Mouse (Mus musculus) kidney, postnatal 25 days (tissue): ENCODE data around the gene Arhgap30.

Experiments
- DNase-seq, 2 experiments: peaks; one replicate each; pipeline ENCODE4 v3.0.0; 2021; ENCODE audit warnings: mixed read lengths in 2 of 2

The Arhgap30 gene

DNA sequence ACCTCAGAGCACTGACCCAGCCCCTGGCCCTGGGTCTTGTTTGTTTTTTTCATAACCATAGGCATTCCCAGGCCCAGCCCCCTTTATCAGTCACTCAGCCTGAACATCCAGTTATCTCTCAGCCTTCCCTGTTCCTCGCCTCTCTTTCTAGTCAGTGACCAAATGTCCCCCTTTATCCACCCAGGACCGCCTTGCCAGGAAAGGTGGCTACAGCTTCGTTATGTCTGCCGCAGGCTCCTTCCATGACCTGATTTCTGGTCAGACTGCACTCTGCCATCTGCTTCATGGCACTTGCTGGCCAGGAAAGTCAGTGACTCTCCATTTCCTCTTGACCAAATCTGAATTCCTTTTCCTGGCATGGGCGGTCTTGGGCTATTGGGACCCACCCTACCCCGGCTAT lies 10.5 kb upstream of the Arhgap30 start:
- no peak for DNase-seq

DNA sequence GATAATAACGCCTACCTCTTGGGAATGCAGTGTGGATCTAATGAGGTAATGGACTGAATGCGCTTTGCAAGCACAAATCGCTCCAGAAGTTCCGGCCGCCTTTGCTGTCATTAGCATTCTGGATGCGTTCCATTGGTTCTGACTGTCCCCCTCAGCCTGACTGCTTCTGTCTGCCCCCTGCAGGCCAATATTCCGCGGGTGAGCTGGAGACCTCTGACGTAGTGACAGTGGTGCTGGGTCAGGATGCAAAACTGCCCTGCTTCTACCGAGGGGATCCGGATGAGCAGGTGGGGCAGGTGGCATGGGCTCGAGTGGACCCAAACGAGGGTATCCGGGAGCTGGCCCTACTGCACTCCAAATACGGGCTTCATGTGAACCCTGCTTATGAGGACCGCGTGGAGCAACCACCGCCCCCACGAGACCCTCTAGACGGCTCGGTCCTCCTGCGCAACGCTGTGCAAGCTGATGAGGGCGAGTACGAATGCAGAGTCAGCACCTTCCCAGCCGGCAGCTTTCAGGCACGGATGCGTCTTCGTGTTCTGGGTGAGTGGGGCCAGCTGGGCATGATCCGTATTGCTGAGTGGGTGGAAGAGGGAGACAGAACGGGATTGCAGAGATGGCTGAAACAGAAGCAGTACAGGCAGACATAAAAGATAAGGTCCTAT lies 8.7 kb upstream of the Arhgap30 start:
- peak; percentile 84 to 85 for DNase-seq

DNA sequence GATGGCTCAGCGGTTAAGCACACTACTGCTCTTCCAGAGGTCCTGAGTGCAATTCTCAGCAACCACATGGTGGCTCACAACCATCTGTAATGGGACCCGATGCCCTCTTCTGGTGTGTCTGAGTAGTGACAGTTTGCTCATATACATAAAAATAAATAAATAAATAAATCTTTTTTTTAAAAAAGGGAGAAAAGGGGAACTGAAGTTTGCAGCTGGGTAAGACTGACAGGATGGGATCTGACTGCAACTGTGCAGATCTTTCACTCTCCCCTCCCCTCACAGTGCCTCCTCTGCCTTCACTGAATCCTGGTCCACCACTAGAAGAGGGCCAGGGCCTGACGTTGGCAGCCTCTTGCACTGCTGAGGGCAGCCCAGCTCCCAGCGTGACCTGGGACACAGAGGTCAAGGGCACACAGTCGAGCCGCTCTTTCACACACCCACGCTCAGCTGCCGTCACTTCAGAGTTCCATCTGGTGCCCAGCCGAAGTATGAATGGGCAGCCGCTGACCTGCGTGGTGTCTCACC lies 6.6 kb upstream of the Arhgap30 start:
- no peak for DNase-seq

DNA sequence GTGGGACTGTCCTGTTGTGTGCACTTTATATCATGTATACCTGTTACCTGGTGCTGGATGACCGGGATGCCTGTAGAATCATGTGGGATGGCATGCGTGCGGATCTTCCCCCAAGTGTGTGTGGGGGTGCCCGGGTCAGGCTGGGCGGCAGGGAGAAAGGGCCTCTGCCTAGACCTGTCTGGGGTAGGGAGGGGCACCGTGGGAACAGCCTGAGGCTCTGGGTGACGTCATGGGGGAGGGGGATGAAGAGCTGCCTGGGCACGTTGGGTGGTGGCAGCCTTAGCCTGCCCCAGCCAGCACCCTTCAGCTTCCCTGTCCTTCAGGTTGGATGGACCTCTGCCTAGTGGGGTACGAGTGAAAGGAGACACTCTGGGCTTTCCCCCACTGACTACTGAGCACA lies 4.4 kb upstream of the Arhgap30 start:
- no peak for DNase-seq

DNA sequence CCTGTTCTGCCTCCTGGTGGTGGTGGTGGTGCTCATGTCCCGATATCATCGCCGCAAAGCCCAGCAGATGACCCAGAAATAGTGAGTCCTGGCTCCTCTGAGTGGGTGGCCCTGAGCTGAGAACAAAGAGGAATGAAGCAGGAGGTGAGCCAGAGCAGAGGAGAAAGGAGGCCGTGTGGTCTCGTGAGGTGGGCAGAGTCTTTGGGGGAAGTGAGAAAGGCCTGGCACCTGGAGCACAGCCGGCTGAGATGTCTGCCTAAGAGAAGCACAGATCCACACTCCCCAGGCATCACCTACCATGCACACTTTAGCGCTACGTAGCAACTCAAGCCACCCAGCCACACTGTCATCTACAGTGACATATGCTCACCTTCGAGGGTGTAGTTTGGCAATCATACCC lies 3.6 kb upstream of the Arhgap30 start:
- DNase-seq, result no peak

DNA sequence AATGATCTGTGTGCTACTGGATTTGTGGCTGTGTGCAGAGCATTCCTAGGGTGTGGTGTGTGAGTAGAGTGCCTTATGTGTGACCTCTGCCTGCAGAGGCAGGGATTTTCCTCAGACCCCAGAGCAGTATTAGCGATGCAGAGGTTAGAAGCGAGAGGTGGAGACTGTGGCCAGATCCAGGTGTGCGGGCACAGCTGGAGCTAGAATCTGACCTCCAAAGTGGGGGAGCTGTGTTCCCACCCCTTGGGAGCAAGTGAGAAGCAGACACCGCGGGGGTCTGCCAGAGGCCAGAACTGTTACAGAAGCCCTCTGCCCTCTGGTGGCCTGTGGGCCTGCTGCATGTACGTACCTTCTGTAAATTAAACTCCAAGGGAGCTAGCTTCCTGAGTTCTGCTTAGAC lies 1.7 kb upstream of the Arhgap30 start:
- DNase-seq, result no peak

DNA sequence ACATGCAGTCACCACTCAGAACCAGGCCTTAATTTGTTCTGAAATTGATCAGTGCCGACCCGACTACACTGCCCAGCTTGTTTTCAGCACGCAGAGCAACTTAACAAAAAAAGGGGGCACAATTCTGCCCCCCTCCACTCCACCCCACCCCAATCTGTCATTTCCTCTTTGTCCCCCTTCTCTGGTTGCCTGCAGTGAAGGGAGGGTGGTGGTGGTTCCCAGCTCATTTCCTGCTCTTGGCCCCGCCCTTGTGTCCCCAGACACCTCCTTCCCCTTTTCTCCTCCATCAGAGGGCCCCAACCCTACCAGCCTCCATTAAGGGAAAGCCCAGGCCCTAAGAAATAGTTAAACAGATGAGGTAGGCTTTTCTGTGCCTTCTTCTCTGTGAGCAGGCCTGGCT lies 1.3 kb downstream of the Arhgap30 start:
- no peak for DNase-seq

DNA sequence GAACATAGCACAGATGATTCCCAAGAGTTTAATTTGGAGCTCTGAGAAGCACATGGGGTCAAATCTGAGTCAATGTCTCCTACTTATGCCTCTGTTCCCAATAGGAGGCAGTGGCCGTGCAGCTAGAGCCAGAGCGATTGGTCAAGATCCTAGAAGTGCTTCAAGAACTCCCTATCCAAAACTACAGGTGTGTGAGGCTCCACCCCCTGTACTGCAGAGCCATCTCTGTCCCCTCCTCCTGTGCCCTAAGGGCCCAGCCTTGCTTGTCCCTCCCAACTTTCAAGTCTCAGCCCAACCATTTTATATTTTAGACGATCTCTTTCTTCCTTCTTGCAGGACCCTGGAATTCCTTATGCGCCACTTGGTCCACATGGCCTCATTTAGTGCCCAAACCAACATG lies 13.1 kb downstream of the Arhgap30 start:
- no peak for DNase-seq

DNA sequence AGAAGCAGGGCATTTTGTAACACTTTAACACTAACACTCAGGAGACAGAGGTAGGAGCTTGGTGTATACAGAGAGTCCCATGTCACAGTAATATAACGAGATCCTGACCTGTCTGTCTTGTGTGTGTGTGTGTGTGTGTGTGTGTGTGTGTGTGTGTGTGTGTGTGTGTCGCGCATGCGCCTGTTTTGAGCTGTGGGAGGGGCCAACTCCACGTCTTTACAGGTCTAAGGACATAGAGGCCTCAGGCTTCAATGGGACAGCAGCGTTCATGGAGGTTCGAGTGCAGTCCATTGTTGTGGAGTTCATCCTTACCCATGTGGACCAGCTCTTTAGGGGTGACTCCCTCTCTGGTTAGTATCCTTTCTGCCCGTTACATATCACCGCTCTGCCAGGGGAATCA lies 14.2 kb downstream of the Arhgap30 start:
- DNase-seq, result no peak

DNA sequence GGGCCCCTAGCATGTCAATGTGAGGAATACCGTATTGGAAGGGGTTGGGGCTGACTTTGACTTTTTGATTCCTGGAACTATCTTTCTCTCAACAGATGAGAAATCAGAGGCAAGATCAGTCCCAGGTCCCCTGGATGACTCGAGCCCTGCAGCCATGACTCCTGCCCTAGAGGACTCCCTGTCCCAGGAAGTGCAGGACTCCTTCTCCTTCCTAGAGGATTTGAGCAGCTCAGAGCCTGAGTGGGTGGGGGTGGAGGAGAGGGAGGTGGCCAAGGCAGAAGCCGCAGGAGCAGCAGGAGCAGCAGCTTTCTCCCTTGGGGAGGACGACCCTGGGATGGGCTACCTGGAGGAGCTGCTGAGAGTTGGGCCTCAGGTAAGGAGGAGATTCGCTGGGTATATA lies 18.5 kb downstream of the Arhgap30 start:
- DNase-seq, result no peak

DNA sequence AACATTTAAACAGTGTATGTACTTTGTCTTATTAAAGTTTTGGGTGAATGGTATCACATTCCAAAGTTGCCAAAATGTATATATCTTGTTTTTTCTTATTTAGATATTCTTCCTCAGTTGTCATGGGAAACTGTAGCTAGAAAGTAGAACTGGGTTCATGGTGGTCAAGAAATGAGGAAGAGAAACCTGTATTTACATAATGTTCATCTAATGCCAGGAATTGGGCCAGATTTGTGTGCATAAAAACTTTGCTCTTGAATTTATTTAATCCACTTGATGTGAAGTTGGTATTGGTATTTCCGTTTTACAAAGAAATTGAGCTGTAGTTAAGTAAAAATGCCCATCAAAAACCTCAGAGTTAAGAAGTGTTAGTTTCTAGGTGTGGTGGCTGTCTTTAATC lies 21.5 kb downstream of the Arhgap30 start:
- no peak for DNase-seq

DNA sequence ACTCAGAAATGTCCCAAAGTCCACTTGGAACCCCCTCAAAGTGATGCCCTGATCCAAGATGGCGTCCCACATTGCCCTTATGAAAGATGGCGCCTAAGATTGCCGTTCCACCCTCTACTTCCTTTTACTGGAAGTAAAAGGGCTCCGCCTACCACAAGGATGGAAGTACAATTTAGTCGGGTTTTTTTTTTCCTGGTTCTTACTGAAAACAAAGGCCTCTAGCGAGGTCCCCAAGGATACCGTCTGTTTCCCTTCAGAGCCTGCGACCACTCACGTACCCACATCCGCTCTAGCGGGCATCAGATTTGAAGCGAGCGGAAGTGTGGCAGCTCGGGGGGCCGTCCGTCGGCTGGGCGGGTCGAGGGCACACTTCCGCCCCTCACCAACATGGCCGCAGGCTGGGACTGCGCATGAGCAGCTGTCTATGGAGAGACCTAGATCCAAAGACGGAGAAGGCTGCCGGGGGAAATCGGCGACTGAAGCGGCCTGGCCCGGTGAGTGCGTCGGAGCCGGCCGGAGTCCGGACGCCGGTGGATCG lies 22.3 kb downstream of the Arhgap30 start, which contains the start of gene Usf1:
Gene Usf1, plus strand, starts transcription at position 367 of the 538 bp plus-strand sequence.
- peak; percentile 95 to 97 for DNase-seq

DNA sequence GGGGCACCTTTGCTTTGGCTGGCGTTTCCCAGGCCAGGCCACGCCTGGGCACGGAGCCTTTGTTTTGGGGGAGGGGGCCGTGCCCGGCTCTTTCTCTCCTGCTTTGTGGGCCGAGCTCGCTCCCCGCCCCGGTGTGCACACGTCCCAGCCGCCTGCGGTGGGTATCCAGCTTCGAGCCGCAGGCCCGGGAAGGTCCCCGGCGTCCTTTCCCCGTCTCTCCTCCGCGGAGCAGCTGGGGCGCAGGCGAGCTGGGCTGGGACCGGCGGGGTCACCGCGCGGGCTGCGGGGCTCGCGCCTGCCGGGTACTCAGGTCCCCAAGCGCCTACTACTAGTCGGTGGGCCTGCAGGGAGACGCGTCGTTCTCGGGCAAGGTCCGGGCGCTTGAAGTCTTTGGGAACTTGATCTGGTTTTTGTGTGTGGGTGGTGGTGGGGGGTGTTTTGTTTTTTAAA lies 22.8 kb downstream of the Arhgap30 start:
- no peak for DNase-seq

DNA sequence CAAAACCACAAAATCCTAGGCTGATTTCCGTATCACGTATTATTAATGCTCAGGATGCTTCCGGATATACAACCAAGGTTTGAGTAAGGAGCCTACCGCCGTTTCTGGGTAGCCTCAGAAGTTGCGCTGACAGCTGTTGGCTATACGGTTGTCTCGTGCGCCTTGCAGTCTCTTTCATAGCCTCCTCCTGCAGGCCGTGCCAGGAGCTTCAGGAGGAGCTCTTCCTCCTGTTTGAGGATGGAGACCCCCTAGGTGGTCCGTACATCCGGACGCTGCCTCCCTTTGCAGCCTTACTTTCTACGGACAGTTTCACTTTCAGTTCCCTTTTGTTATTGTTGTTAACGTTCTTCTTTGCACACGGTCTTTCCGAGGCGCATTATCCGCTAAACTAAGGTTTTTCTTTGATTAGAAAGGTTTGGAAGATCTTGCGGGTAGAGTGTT lies 23.3 kb downstream of the Arhgap30 start:
- DNase-seq, result peak; percentile 23 to 51

DNA sequence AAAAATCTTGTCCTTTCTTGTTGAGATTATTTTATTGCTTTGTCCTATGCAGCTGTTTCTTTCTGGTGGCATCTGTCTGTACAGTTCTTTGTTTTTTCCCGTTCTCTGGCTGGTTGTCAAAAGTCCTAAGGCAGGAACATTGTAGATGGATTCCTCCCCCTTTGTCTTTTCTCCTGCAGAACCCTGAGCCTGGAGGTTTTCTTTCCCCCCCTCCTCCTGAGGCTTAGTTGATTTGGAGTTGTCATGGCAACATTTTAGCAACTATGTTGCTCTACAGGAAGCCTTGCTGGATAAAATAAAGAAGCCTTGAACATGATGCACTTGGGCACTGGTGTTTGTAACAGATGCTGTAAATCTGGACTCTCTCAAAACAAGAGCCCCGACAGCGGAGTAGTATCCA lies 23.7 kb downstream of the Arhgap30 start:
- no peak for DNase-seq

DNA sequence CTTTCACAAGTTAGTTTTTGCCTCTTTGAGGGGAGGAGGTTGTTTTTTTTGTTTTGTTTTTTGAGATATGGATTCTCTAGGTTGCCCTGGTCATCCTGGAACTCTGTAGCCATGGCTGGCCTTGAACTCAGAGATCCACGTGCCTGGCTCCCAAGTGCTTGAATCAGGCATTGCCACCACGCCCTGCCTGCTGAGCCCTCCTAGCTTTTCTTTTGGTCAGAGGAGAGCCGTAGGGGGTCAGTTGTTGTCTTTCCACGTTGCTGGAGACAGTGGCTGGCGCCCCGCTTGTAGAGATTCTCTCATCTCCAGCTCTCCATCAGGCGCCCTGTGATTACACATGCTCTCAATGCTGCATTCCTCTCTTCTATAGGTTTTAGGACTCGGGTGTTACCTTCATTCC lies 24.9 kb downstream of the Arhgap30 start:
- no peak for DNase-seq

DNA sequence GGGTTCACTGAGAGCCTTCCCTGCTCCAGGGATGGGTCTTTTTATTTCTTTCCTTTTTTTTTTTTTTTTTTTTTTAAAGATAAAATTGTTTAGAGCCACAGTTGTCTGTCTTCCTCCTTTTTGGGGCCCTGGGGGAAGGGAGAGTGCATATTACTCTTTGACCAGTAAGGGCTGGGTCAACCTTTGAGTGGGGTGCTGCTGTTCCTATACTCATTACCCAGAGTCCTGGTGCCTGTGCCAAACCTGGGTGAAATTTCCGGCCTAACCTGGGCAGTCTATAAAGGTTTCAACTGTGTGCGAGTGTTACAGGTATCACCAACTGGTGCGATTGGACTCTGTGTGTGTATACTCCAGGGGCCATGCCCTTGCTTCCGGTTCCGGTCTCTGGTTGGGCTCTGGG lies 29.9 kb downstream of the Arhgap30 start, which contains the start of gene Tstd1:
Gene Tstd1, plus strand, starts transcription at position 213 of the 400 bp plus-strand sequence.
- DNase-seq, result peak; percentile 72 to 88

DNA sequence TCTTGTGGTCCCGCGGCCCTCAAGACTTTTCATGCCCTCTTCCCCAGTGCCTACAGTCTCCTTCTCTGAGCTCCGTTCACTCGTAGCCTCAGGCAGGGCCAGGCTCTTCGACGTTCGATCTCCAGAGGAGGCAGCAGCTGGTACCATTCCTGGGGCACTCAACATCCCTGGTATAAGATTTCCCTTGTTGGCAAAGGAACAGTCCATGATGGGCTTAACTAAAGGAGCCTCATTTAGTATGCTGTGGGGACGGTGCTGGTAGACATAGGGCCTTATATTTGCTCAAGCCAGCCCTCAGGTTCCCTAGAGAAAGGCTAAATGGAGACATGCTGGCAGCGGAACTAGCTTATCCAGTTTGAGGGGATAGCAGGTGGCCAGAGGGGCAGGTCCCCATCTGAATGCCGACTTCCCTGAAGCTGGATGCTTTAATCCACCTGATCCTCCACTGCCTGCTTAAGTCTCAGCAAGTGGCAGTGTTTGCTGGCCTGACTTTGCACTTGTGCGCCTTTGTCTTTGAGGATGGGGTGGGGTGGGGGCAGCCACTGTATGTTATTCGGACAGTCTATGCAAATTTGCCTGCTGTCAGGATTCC lies 30.6 kb downstream of the Arhgap30 start:
- DNase-seq, result peak in 1 of 2 experiments; percentile 40

DNA sequence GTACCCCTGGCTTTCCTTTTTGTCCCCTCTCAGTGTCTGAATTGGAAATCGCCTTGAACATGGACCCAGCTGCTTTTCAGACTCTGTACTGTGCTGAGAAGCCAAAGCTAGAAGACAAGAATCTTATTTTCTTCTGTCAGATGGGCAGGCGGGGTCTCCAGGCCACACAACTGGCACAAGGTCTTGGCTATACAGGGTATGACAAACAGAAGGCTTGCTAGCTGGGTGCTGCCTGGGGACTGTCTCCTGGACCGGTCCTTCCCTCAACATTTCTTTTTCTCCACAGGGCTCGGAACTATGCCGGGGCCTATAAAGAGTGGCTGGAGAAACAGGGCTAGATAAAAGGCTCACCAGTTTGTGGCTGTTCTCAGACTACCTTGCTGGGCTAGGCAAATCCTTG lies 31.2 kb downstream of the Arhgap30 start:
- no peak for DNase-seq

DNA sequence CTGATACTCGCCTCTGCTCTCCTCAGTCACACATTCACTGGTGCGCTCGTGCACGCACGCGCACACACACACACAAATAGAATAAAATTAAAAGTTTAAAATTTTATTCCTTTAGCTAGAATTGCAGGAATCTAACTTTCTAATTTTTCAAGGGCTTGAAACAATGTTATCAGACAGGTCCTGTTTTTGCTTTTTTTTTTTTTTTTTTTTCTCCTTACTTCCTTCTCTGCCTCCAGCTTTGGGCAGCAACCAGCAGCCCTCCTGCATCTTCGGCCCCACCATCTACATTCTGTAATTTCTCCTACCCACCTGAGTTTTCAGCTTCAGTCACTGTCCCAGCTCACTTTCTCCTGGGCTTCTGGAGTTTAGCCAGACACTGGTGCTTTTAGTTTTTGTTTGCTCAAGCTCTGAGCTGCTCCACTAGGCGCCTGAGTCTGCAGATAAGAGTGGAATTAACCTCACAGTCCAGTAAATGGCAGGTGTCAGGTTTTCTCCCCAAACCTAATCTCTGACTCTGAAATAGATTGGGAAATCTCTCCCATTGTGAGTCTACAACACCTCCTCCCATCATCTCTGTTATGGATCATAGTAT lies 33.8 kb downstream of the Arhgap30 start:
- no peak for DNase-seq

DNA sequence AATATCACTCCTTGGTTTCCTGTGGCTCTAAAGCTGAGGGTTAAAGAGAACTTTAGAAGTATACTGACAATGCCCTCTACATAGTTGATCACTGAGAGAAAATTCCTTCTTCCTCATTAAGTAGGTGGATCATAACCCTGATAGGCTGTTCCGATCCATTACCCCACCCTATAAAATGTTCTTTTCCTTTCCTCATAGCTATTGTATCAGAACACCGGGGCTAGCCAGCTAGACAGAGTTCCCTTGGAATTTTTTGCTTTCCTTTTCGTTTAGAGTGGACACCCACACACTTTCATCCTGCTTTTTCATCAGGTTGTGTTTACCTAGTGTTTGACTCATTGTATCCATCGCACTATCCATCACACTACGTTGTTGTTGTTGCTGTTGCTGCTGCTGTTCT lies 35.9 kb downstream of the Arhgap30 start:
- no peak for DNase-seq

DNA sequence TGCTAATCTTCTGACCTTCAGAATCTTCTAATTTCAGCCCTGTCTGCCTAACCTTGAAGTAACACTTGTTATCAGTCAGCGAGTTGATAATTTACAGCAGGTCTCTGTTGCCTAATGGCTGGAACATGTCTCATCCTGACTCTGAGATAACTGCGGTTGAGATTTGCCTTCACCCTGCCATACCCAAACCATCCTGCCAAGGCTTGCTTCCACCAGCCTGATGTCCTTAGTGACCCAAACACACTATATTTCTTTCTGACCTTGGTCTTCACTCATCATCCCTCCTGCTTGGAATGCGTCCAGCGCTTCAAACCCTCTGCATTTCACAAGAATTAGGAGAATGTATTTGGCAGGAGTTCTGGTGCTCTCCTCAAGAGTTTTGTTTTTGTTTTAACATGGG lies 36.4 kb downstream of the Arhgap30 start:
- peak; percentile 35 to 40 for DNase-seq

DNA sequence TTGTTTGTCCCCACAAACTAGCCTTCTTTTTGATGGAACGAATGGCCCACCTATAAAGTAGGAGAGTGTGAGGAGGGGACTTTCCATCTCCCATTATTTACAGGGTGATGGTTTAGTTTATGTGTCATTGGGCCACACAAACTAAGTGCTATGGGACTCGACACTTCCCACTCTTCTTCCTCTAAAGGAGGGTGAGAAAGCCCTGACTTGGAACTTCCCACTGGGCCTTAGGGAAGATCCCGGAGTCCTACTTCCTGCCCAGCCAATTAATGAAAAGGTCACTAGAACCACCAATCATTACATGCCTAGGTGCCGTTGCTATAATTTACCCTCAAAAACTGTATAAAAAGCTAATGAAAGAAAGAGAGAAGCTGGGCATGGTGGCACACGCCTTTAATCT lies 43.4 kb downstream of the Arhgap30 start:
- no peak for DNase-seq
